Mouse (Mus musculus) CH12.LX (cell line): ENCODE measurements around the gene Tpx2. TPM values are rescaled to one million over a fixed set of nuclear protein-coding genes. Genes with fewer than 3 reads are reported as not detected.

Source experiments
- DNase-seq: peaks from one replicate; pipeline ENCODE4 v3.0.0-alpha.2; 2013; ENCODE audit errors: extremely low read depth
- H3K27ac ChIP-seq: 2 replicates; pipeline ENCODE4 v1.5.1; 2012; ENCODE audit warnings: low read depth, mild to moderate bottlenecking, control low read depth, moderate library complexity; ENCODE audit not compliant: insufficient read depth
- H3K27me3 ChIP-seq: replicated peaks from 2 replicates; pipeline ENCODE3; 2012; ENCODE audit warnings: inconsistent platforms
- H3K36me3 ChIP-seq, 2 experiments: replicated peaks in 1 of 2; 2 replicates each; pipeline versions ENCODE3 to v1.6.1; 2012; ENCODE audit warnings: inconsistent platforms in 1 of 2, low read length in 1 of 2, mild to moderate bottlenecking in 1 of 2, mixed read lengths in 1 of 2, moderate library complexity in 1 of 2; ENCODE audit not compliant: control insufficient read depth in 1 of 2, insufficient read depth in 1 of 2
- H3K4me1 ChIP-seq, 2 experiments: 2 replicates each; pipeline ENCODE4 v1.6.1; 2012; ENCODE audit warnings: inconsistent platforms in 1 of 2, moderate library complexity in 1 of 2; ENCODE audit not compliant: insufficient read depth in 2 of 2, control insufficient read depth in 1 of 2
- H3K4me2 ChIP-seq: 2 replicates; pipeline ENCODE4 v1.6.1; 2012; ENCODE audit warnings: low read depth, mild to moderate bottlenecking, control low read depth; ENCODE audit not compliant: poor library complexity, insufficient read depth, severe bottlenecking
- H3K4me3 ChIP-seq, 3 experiments: fragments of 150-350 bp in 1 of 3; sonication (generic) in 1 of 3; replicated peaks in 1 of 3; 2 replicates each; pipeline versions ENCODE3 to v1.5.1; 2011 to 2012; ENCODE audit warnings: low read depth in 2 of 3, low read length in 2 of 3, mild to moderate bottlenecking in 2 of 3, moderate library complexity in 2 of 3, control low read depth in 1 of 3, improper control_type of control experiment in 1 of 3, inconsistent platforms in 1 of 3, mixed read lengths in 1 of 3; ENCODE audit not compliant: poor library complexity in 1 of 3
- H3K79me2 ChIP-seq: replicated peaks from 2 replicates; pipeline ENCODE4 v1.6.1; 2012; ENCODE audit warnings: mild to moderate bottlenecking, moderate library complexity; ENCODE audit not compliant: control insufficient read depth, poor library complexity, insufficient read depth, severe bottlenecking; ENCODE audit errors: extremely low read depth
- H3K9ac ChIP-seq: 2 replicates; pipeline ENCODE4 v1.6.1; 2012; ENCODE audit warnings: low read depth, mild to moderate bottlenecking, control low read depth, moderate library complexity; ENCODE audit not compliant: insufficient read depth
- H3K9me3 ChIP-seq: replicated peaks from 2 replicates; pipeline ENCODE3; 2012; ENCODE audit warnings: low read length, inconsistent platforms, mixed read lengths
- CHD2 ChIP-seq: IDR thresholded peaks from 2 replicates; pipeline ENCODE4 v1.6.1; 2011; ENCODE audit warnings: low read length, improper control_type of control experiment
- CTCF ChIP-seq, 2 experiments: IDR thresholded peaks in 1 of 2; conservative IDR thresholded peaks in 1 of 2; 2 replicates each; pipeline ENCODE4 v1.5.1; 2011 to 2012; ENCODE audit warnings: low read depth in 2 of 2, low read length in 2 of 2, improper control_type of control experiment in 1 of 2, inconsistent platforms in 1 of 2, mild to moderate bottlenecking in 1 of 2, moderate library complexity in 1 of 2
- E2F4 ChIP-seq: IDR thresholded peaks from 2 replicates; pipeline ENCODE4 v1.6.1; 2011; ENCODE audit warnings: low read depth, low read length, improper control_type of control experiment; ENCODE audit not compliant: insufficient replicate concordance
- ELF1 ChIP-seq: IDR thresholded peaks from 2 replicates; pipeline ENCODE4 v1.6.1; 2014; ENCODE audit warnings: low read depth, mild to moderate bottlenecking, inconsistent platforms, low read length, improper control_type of control experiment
- EP300 ChIP-seq: IDR thresholded peaks from 2 replicates; pipeline ENCODE4 v1.6.1; 2011; ENCODE audit warnings: low read length, improper control_type of control experiment
- ETS1 ChIP-seq: conservative IDR thresholded peaks from 2 replicates; pipeline ENCODE4 v1.6.1; 2012; ENCODE audit warnings: low read depth, mild to moderate bottlenecking, inconsistent platforms, low read length, improper control_type of control experiment, moderate library complexity
- GABPA ChIP-seq: IDR thresholded peaks from 2 replicates; pipeline ENCODE4 v1.6.1; 2012; ENCODE audit warnings: low read depth, low read length, improper control_type of control experiment, inconsistent platforms; ENCODE audit not compliant: insufficient replicate concordance
- IRF4 ChIP-seq: IDR thresholded peaks from 2 replicates; pipeline ENCODE4 v1.6.1; 2014; ENCODE audit warnings: low read depth, mild to moderate bottlenecking, inconsistent platforms, low read length, improper control_type of control experiment
- JUN ChIP-seq: IDR thresholded peaks from 2 replicates; pipeline ENCODE4 v1.6.1; 2011; ENCODE audit warnings: low read depth, mild to moderate bottlenecking, low read length, improper control_type of control experiment, moderate library complexity; ENCODE audit not compliant: insufficient read depth
- MAFK ChIP-seq: IDR thresholded peaks from 2 replicates; pipeline ENCODE4 v1.6.1; 2011; ENCODE audit warnings: low read length, improper control_type of control experiment; ENCODE audit not compliant: insufficient replicate concordance
- MAX ChIP-seq: IDR thresholded peaks from 2 replicates; pipeline ENCODE4 v1.6.1; 2011; ENCODE audit warnings: low read length, improper control_type of control experiment
- MAZ ChIP-seq: IDR thresholded peaks from 2 replicates; pipeline ENCODE4 v1.6.1; 2012; ENCODE audit warnings: low read depth, mild to moderate bottlenecking, inconsistent platforms, low read length, improper control_type of control experiment, moderate library complexity
- MEF2A ChIP-seq: IDR thresholded peaks from 2 replicates; pipeline ENCODE4 v1.6.1; 2014; ENCODE audit warnings: low read depth, mild to moderate bottlenecking, inconsistent platforms, low read length, improper control_type of control experiment, borderline replicate concordance
- MXI1 ChIP-seq: IDR thresholded peaks from 2 replicates; pipeline ENCODE4 v1.6.1; 2011; ENCODE audit warnings: mild to moderate bottlenecking, low read depth, low read length, improper control_type of control experiment
- NELFE ChIP-seq: IDR thresholded peaks from 2 replicates; pipeline ENCODE4 v1.6.1; 2011; ENCODE audit warnings: low read depth, low read length, improper control_type of control experiment
- PAX5 ChIP-seq: IDR thresholded peaks from 2 replicates; pipeline ENCODE4 v1.6.1; 2012; ENCODE audit warnings: low read length, inconsistent platforms, mixed read lengths
- POLR2A ChIP-seq: IDR thresholded peaks from 2 replicates; pipeline ENCODE4 v1.6.1; 2011; ENCODE audit warnings: low read depth, mild to moderate bottlenecking, improper control_type of control experiment, low read length
- POLR2AphosphoS2 ChIP-seq: IDR thresholded peaks from 2 replicates; pipeline ENCODE4 v1.6.1; 2011; ENCODE audit warnings: low read depth, low read length, improper control_type of control experiment
- RCOR1 ChIP-seq: conservative IDR thresholded peaks from 2 replicates; pipeline ENCODE4 v1.6.1; 2012; ENCODE audit warnings: low read depth, mild to moderate bottlenecking, inconsistent platforms, low read length, improper control_type of control experiment
- SIN3A ChIP-seq: IDR thresholded peaks from 2 replicates; pipeline ENCODE4 v1.6.1; 2012; ENCODE audit warnings: low read length, improper control_type of control experiment, inconsistent platforms
- SMC3 ChIP-seq: IDR thresholded peaks from 2 replicates; pipeline ENCODE4 v1.6.1; 2011; ENCODE audit warnings: low read depth, low read length, improper control_type of control experiment
- TBP ChIP-seq: conservative IDR thresholded peaks from 2 replicates; pipeline ENCODE4 v1.6.1; 2011; ENCODE audit warnings: low read depth, low read length, improper control_type of control experiment
- UBTF ChIP-seq: IDR thresholded peaks from 2 replicates; pipeline ENCODE4 v1.6.1; 2012; ENCODE audit warnings: low read depth, mild to moderate bottlenecking, inconsistent platforms, low read length, improper control_type of control experiment, moderate library complexity
- USF1 ChIP-seq: IDR thresholded peaks from 2 replicates; pipeline ENCODE4 v1.6.1; 2014; ENCODE audit warnings: low read depth, mild to moderate bottlenecking, inconsistent platforms, low read length, improper control_type of control experiment
- USF2 ChIP-seq: conservative IDR thresholded peaks from 2 replicates; pipeline ENCODE4 v1.6.1; 2011; ENCODE audit warnings: low read depth, low read length, improper control_type of control experiment
- ZC3H11A ChIP-seq: IDR thresholded peaks from 2 replicates; pipeline ENCODE4 v1.6.1; 2012; ENCODE audit warnings: low read depth, mild to moderate bottlenecking, inconsistent platforms, low read length, improper control_type of control experiment
- ZMIZ1 ChIP-seq: IDR thresholded peaks from 2 replicates; pipeline ENCODE4 v1.6.1; 2012; ENCODE audit warnings: low read depth, mild to moderate bottlenecking, inconsistent platforms, low read length, improper control_type of control experiment
- ZNF384 ChIP-seq: IDR thresholded peaks from 2 replicates; pipeline ENCODE4 v1.6.1; 2012; ENCODE audit warnings: low read depth, low read length, improper control_type of control experiment, inconsistent platforms
- dilution Hi-C: fragments of 300-500 bp; cut with MboI; formaldehyde crosslinking; loops from 2 replicates; pipeline ENCODE4 v1.14.3; 2020; ENCODE audit warnings: low sequenced_read_pairs; ENCODE audit not compliant: extremely low pct_unique_long_range_greater_than_20kb, extremely low pct_ligation_motif_present
- in situ Hi-C: fragments of 300-500 bp; cut with MboI; formaldehyde crosslinking; loops from 3 replicates; pipeline ENCODE4 v1.14.3; 2019; ENCODE audit warnings: low sequenced_read_pairs, low pct_ligation_motif_present, low pct_unique_long_range_greater_than_20kb, mixed read lengths
- polyA plus RNA-seq: library from polyadenylated mRNA; unstranded; fragments of >175 nt; gene quantifications from 2 replicates; pipeline ENCODE4 v1.2.1, GENCODE M21; 2012; ENCODE audit warnings: low read depth; ENCODE audit not compliant: insufficient read length
- total RNA-seq, 2 experiments: library from RNA; depleted of rRNA; stranded (reverse); fragments of 300-350 nt in 1 of 2; fragments of >200 nt in 1 of 2; gene quantifications; 2 replicates each; pipeline ENCODE4 v1.2.3; 2012 to 2014

Gene Tpx2
- total and polyA plus RNA-seq, 3 experiments: 66.1 to 127 (median 98.0) TPM

DNA sequence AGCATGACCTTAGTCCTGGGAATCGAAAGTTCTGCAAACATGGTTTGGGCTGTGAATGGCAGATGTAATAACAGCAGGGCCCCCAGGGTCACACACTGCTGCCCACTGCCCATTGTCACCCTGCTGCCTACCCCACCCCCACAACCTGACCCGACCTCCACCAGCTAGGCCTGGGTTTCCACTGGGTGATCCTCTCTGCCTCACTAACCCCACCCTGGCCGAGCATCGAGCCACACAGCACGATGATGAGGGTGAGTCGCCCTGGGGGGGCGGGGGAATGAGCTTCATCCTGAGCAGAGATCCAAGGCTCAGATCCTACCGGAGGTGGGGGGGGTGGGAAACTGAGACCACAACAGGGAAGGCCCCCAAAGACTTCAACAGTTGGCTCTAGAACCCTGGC lies 76.4 kb downstream of the Tpx2 start:
- no peaks in the 10 kb centered on the region for H3K27me3 ChIP-seq
- peaks cover 14 to 72% of the 10 kb centered on the region in 2 experiments for H3K4me1 ChIP-seq
- in situ Hi-C loops: loop anchor here (25.0 kb wide), 1 partner anchor 663 kb away; no protein-coding TSS in a partner anchor
- no peak overlapping the region for H3K9ac ChIP-seq
- H3K36me3 ChIP-seq: no peaks in the 10 kb centered on the region
- H3K79me2 ChIP-seq: no peaks in the 10 kb centered on the region
- no peak overlapping the region for H3K4me3 ChIP-seq
- no peak overlapping the region for H3K27ac ChIP-seq
- no peak for DNase-seq
- H3K9me3 ChIP-seq: peaks cover 3% of the 10 kb centered on the region
- no peak for TF ChIP-seq MAFK
- no peak for TF ChIP-seq TBP
- no peak for TF ChIP-seq EP300
- TF ChIP-seq UBTF: no peak
- no peak for TF ChIP-seq JUN
- no peak for TF ChIP-seq CTCF (conservative IDR thresholded peaks at IDR 0.05 in 1 of 2, IDR thresholded peaks at IDR 0.05 in 1 of 2; ENCODE audit: low read depth in 2 of 2, low read length in 2 of 2)
- TF ChIP-seq ELF1: no peak
- no peak for TF ChIP-seq E2F4
- TF ChIP-seq SMC3: no peak
- TF ChIP-seq PAX5: no peak
- no peak for TF ChIP-seq USF1
- TF ChIP-seq MAZ: no peak
- TF ChIP-seq POLR2A: no peak
- TF ChIP-seq ZC3H11A: no peak
- no peak for TF ChIP-seq SIN3A
- no peak for TF ChIP-seq ZNF384
- no peak for TF ChIP-seq POLR2AphosphoS2
- TF ChIP-seq MEF2A: no peak
- no peak for TF ChIP-seq IRF4
- H3K4me2 ChIP-seq: no peak overlapping the region
- dilution Hi-C loops: no loop called here

DNA sequence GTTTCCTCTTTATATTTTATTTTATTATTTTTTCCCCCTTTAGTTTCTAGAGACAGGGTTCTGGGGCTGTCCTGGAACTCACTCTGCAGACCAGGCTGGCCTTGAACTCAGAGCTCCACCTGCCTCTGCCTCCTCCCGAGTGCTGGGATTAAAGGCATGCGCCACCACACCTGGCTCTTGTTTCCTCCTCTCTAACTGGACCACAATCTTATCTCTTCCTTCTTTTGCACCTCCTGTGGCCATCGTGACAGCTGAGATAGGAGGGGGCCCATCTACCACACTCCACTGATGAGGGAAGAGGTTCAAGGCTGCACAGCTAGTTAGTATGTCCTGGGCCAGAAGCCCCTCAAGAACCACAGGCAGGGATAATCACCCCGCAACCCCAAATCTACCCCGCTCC lies 76.8 kb downstream of the Tpx2 start:
- Histone ChIP-seq H3K27me3 (no peaks in the 10 kb centered on the region), H3K27ac (no peak overlapping the region), H3K9me3 (no peaks in the 10 kb centered on the region), H3K4me3 (no peak overlapping the region), H3K4me1 (peaks cover 14 to 71% of the 10 kb centered on the region in 2 experiments), H3K4me2 (no peak overlapping the region), H3K9ac (no peak overlapping the region), H3K36me3 (no peaks in the 10 kb centered on the region), H3K79me2 (no peaks in the 10 kb centered on the region)
- no peak for DNase-seq
- TF ChIP-seq CHD2: no peak
- no peak for TF ChIP-seq MAFK
- no peak for TF ChIP-seq SMC3
- TF ChIP-seq MAX: no peak
- no peak for TF ChIP-seq MXI1
- TF ChIP-seq ZC3H11A: no peak
- no peak for TF ChIP-seq UBTF
- no peak for TF ChIP-seq ZMIZ1
- no peak for TF ChIP-seq NELFE
- TF ChIP-seq ETS1: no peak
- no peak for TF ChIP-seq ZNF384
- TF ChIP-seq USF2: no peak
- TF ChIP-seq RCOR1: no peak
- TF ChIP-seq IRF4: no peak
- no peak for TF ChIP-seq GABPA
- in situ Hi-C loops (loop anchor here (25.0 kb wide), 1 partner anchor 663 kb away; no protein-coding TSS in a partner anchor), dilution Hi-C loops (no loop called here)
